Comparison of ENCODE assay signal across 12 mouse cellular contexts in the genomic region with DNA sequence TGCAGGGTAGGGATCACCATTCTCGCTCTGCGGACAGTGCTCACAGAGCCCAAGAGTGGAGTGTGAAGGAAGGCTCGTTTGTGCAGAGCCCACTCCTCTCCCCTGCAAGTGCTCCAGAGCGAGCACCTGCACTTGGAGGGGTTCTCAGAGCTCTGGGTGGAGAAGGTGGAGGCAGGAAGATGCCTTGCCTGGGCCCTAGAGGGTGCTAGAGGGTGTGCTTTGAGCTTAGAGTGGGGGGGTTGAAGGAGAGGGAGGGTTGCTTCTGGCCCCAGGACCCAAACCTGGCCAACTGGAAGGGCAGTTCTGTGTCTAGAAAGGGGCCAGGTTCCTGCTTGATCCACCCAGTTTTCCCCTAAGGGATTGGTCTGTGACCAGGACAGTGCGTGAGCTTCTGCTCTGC. TPM values are rescaled to one million over a fixed set of nuclear protein-coding genes. Genes with fewer than 3 reads are reported as not detected.
A peak's percentile ranks its signal among the peaks of the same experiment; 100 is the strongest.
DNase-seq lines count a peak whose midpoint lies in the region; ATAC-seq and TF ChIP-seq lines count a peak whose summit lies in the region.
"Had no signal": no experiment of that assay in that cellular context is flagged by ENCODE, and none has a peak within 500 bp of the region (broad histone marks: within the 10 kb centered on the region; RNA-seq: fewer than 3 reads in every experiment).

No protein-coding gene starts in this region.

- TF ChIP-seq POLR2A in CH12.LX (IDR thresholded peaks at IDR 0.05; ENCODE audit: low read depth, low read length) = no peak

- H3K27me3 ChIP-seq in forebrain, postnatal 0 days (ENCODE audit: insufficient read depth, low read length) = no peaks in the 10 kb centered on the region
- H3K27me3 ChIP-seq in forebrain, embryonic 12.5 days = no peaks in the 10 kb centered on the region
- no peaks in the 10 kb centered on the region for H3K27me3 ChIP-seq in liver, embryonic 14.5 days (ENCODE audit: control insufficient read depth, insufficient read depth, low read length)
- H3K27me3 ChIP-seq in liver, embryonic 12.5 days (replicated peaks) = peaks cover 12% of the 10 kb centered on the region; the same call in 1 of the 2 replicates
- peaks cover 2% of the 10 kb centered on the region for H3K27me3 ChIP-seq in CH12.LX (replicated peaks)

- no peak for ATAC-seq in forebrain, postnatal 0 days
- ATAC-seq in forebrain, embryonic 12.5 days (ENCODE audit: low FRiP score) = no peak
- no peak for ATAC-seq in liver, embryonic 14.5 days (ENCODE audit: insufficient read depth)
- no peak for ATAC-seq in liver, embryonic 12.5 days

- WGBS in forebrain, postnatal 0 days = 68% methylated on average over 5 of the region's 5 CpGs
- 66% methylated on average over 5 of the region's 5 CpGs for WGBS in forebrain, embryonic 12.5 days
- WGBS in liver, embryonic 14.5 days (ENCODE audit: insufficient replicate concordance) = 56% methylated on average over 5 of the region's 5 CpGs
- WGBS in liver, embryonic 12.5 days (ENCODE audit: insufficient replicate concordance) = 55% methylated on average over 5 of the region's 5 CpGs

- no peak for TF ChIP-seq EP300 in liver, embryonic 14.5 days (IDR thresholded peaks at IDR 0.05; ENCODE audit: low read depth)
- TF ChIP-seq EP300 in CH12.LX (IDR thresholded peaks at IDR 0.05; ENCODE audit: low read length) = no peak

- no peaks in the 10 kb centered on the region for H3K4me1 ChIP-seq in forebrain, postnatal 0 days (ENCODE audit: insufficient read depth)
- H3K4me1 ChIP-seq in forebrain, embryonic 12.5 days = no peaks in the 10 kb centered on the region
- H3K4me1 ChIP-seq in liver, embryonic 14.5 days (replicated peaks; ENCODE audit: control insufficient read depth in 2 of 2, insufficient read depth in 2 of 2, low read length in 1 of 2) = no peaks in the 10 kb centered on the region
- H3K4me1 ChIP-seq in liver, embryonic 12.5 days = no peaks in the 10 kb centered on the region
- H3K4me1 ChIP-seq in CH12.LX (ENCODE audit: control insufficient read depth in 1 of 2, insufficient read depth in 2 of 2) = no peaks in the 10 kb centered on the region

- dilution Hi-C loops in CH12.LX (cut with MboI; ENCODE audit: extremely low pct_ligation_motif_present, extremely low pct_unique_long_range_greater_than_20kb, low sequenced_read_pairs) = no loop called here

- H3K4me3 ChIP-seq in forebrain, postnatal 0 days (ENCODE audit: low read depth, low read length) = no peak overlapping the region
- no peak overlapping the region for H3K4me3 ChIP-seq in forebrain, embryonic 12.5 days (replicated peaks)
- no peak overlapping the region for H3K4me3 ChIP-seq in liver, embryonic 14.5 days (ENCODE audit: insufficient read depth in 1 of 2, low read depth in 2 of 2, low read length in 2 of 2)
- H3K4me3 ChIP-seq in liver, embryonic 12.5 days = no peak overlapping the region
- H3K4me3 ChIP-seq in CH12.LX (replicated peaks in 1 of 3; ENCODE audit: low read depth in 2 of 3, low read length in 2 of 3, poor library complexity in 1 of 3) = no peak overlapping the region

- no peak overlapping the region for H3K27ac ChIP-seq in forebrain, postnatal 0 days (ENCODE audit: low read depth, low read length)
- H3K27ac ChIP-seq in forebrain, embryonic 12.5 days = no peak overlapping the region
- H3K27ac ChIP-seq in liver, embryonic 14.5 days = no peak overlapping the region
- H3K27ac ChIP-seq in liver, embryonic 12.5 days = no peak overlapping the region
- no peak overlapping the region for H3K27ac ChIP-seq in CH12.LX (ENCODE audit: insufficient read depth, low read depth)

- no peak overlapping the region for H3K4me2 ChIP-seq in forebrain, postnatal 0 days (ENCODE audit: low read depth)
- H3K4me2 ChIP-seq in forebrain, embryonic 12.5 days = no peak overlapping the region
- H3K4me2 ChIP-seq in liver, embryonic 14.5 days (ENCODE audit: low read depth) = no peak overlapping the region
- H3K4me2 ChIP-seq in liver, embryonic 12.5 days = no peak overlapping the region
- no peak overlapping the region for H3K4me2 ChIP-seq in CH12.LX (ENCODE audit: insufficient read depth, low read depth, poor library complexity, severe bottlenecking)

- H3K9me3 ChIP-seq in forebrain, postnatal 0 days (ENCODE audit: low read length) = no peaks in the 10 kb centered on the region
- no peaks in the 10 kb centered on the region for H3K9me3 ChIP-seq in forebrain, embryonic 12.5 days
- H3K9me3 ChIP-seq in liver, embryonic 14.5 days (ENCODE audit: control insufficient read depth, low read length) = no peaks in the 10 kb centered on the region
- no peaks in the 10 kb centered on the region for H3K9me3 ChIP-seq in liver, embryonic 12.5 days (replicated peaks)
- H3K9me3 ChIP-seq in CH12.LX (replicated peaks; ENCODE audit: low read length) = peaks cover 6% of the 10 kb centered on the region
- H3K9me3 ChIP-seq: G1E had no signal

- TF ChIP-seq RAD21 in CH12.LX (IDR thresholded peaks at IDR 0.05; ENCODE audit: low read depth, low read length) = peak; percentile 52

- peak; percentile 44 for TF ChIP-seq CTCF in forebrain, postnatal 0 days (IDR thresholded peaks at IDR 0.05; ENCODE audit: low read depth)
- TF ChIP-seq CTCF in liver, embryonic 14.5 days (IDR thresholded peaks at IDR 0.05; ENCODE audit: low read depth) = peak; percentile 52
- peak; percentile 12 to 64; a peak in 3 of 4 replicates for TF ChIP-seq CTCF in CH12.LX (conservative IDR thresholded peaks at IDR 0.05 in 1 of 2, IDR thresholded peaks at IDR 0.05 in 1 of 2; ENCODE audit: low read depth in 2 of 2, low read length in 2 of 2)

- H3K36me3 ChIP-seq in forebrain, postnatal 0 days (ENCODE audit: insufficient read depth) = no peaks in the 10 kb centered on the region
- no peaks in the 10 kb centered on the region for H3K36me3 ChIP-seq in forebrain, embryonic 12.5 days (replicated peaks)
- H3K36me3 ChIP-seq in liver, embryonic 14.5 days (replicated peaks; ENCODE audit: control insufficient read depth, insufficient read depth, low read depth) = no peaks in the 10 kb centered on the region
- no peaks in the 10 kb centered on the region for H3K36me3 ChIP-seq in liver, embryonic 12.5 days
- no peaks in the 10 kb centered on the region for H3K36me3 ChIP-seq in CH12.LX (replicated peaks in 1 of 2; ENCODE audit: control insufficient read depth in 1 of 2, insufficient read depth in 1 of 2, low read length in 1 of 2)
- H3K36me3 ChIP-seq: G1E had no signal

- in situ Hi-C loops in CH12.LX (cut with MboI; ENCODE audit: low pct_ligation_motif_present, low pct_unique_long_range_greater_than_20kb, low sequenced_read_pairs) = no loop called here

- no peak overlapping the region for H3K9ac ChIP-seq in forebrain, postnatal 0 days
- H3K9ac ChIP-seq in forebrain, embryonic 12.5 days = no peak overlapping the region
- no peak overlapping the region for H3K9ac ChIP-seq in liver, embryonic 14.5 days (replicated peaks)
- no peak overlapping the region for H3K9ac ChIP-seq in liver, embryonic 12.5 days
- no peak overlapping the region for H3K9ac ChIP-seq in CH12.LX (ENCODE audit: insufficient read depth, low read depth)

- H3K79me2 ChIP-seq in CH12.LX (replicated peaks; ENCODE audit: control insufficient read depth, extremely low read depth, insufficient read depth, poor library complexity, severe bottlenecking) = no peaks in the 10 kb centered on the region

- no peak for DNase-seq in forebrain, postnatal 0 days
- no peak for DNase-seq in liver, embryonic 14.5 days (ENCODE audit: low read depth in 3 of 3, low spot score in 3 of 3)
- DNase-seq in CH12.LX (ENCODE audit: extremely low read depth) (peak; percentile 12), MN1 (ENCODE audit: low spot score) (no peak)
- peak; percentile 48 for DNase-seq in brain, adult 2 months (ENCODE audit: low read depth, low spot score)
- DNase-seq in urinary bladder, postnatal 10 days (ENCODE audit: low spot score) = no peak
- DNase-seq: heart, postnatal 36 days; kidney, postnatal 25 days; thymus, adult 2 months had no signal

TF ChIP-seq in CH12.LX, 34 proteins besides CTCF, POLR2A, EP300 and RAD21:
- TF ChIP-seq UBTF (IDR thresholded peaks at IDR 0.05; ENCODE audit: low read depth, low read length) (no peak), SMC3 (IDR thresholded peaks at IDR 0.05; ENCODE audit: low read depth, low read length) (peak; percentile 44), MAZ (IDR thresholded peaks at IDR 0.05; ENCODE audit: low read depth, low read length) (0 out of 2 replicates have a peak, but pooled peaks have one; percentile 19), SIN3A (IDR thresholded peaks at IDR 0.05; ENCODE audit: low read length) (no peak), KAT2A (IDR thresholded peaks at IDR 0.05; ENCODE audit: insufficient replicate concordance, low read length) (no peak), ZC3H11A (IDR thresholded peaks at IDR 0.05; ENCODE audit: low read depth, low read length) (no peak), MXI1 (IDR thresholded peaks at IDR 0.05; ENCODE audit: low read depth, low read length) (no peak), NRF1 (IDR thresholded peaks at IDR 0.05; ENCODE audit: low read depth, low read length) (no peak), JUND (conservative IDR thresholded peaks at IDR 0.05; ENCODE audit: low read depth, low read length) (no peak), E2F4 (IDR thresholded peaks at IDR 0.05; ENCODE audit: insufficient replicate concordance, low read depth, low read length) (no peak), MEF2A (IDR thresholded peaks at IDR 0.05; ENCODE audit: borderline replicate concordance, low read depth, low read length) (no peak)

RNA-seq across cellular contexts. Expression of a gene that starts 51.5 kb away (rescaled TPM):
- 0.43 and 1.6 TPM in 2 replicates for total RNA-seq in forebrain, postnatal 0 days (2014; rRNA removed)
- 0.49 and 1.6 TPM in 2 replicates for polyA plus RNA-seq in forebrain, postnatal 0 days (2015; fragmentation: Nextera tagmentation; extraction: Ambion mirVana)
- polyA plus RNA-seq in forebrain, embryonic 12.5 days (2016; fragmentation: Nextera tagmentation; extraction: Ambion mirVana) = 3.4 and 3.8 TPM in 2 replicates
- polyA plus RNA-seq in liver, embryonic 14.5 days (2012; rRNA removed) = 0.17 and 0.35 TPM in 2 replicates
- 0.10 and 0.40 TPM in 2 replicates for polyA plus RNA-seq in liver, embryonic 14.5 days (2014; fragmentation: Nextera tagmentation; extraction: Ambion mirVana)
- 0.24 and 0.32 TPM in 2 replicates for polyA plus RNA-seq in liver, embryonic 12.5 days (2016; fragmentation: Nextera tagmentation; extraction: Ambion mirVana)
- total RNA-seq in CH12.LX (2012; rRNA removed) (0.08 TPM in 1 of 2 replicates, not detected in the other), CH12.LX (2014; rRNA removed) (0.17 TPM in 1 of 2 replicates, not detected in the other)
- 1.3 and 2.2 TPM in 2 replicates for polyA plus RNA-seq in CH12.LX (2012; ENCODE audit: insufficient read length, low read depth)

Comparison
In these comparisons a context has a peak if more than half of its experiments do, and no peak if none do; other contexts are left out.
1. DNase-seq: peak in CH12.LX (single experiment) and brain, adult 2 months (single experiment); none in forebrain, postnatal 0 days (single experiment), liver, embryonic 14.5 days (0 of 3), MN1 (single experiment) and urinary bladder, postnatal 10 days (single experiment).
2. Peak in every context shown above with its lines, with median percentiles within 50 percentile points of each other: CTCF ChIP-seq.